Mouse (Mus musculus) thymus, postnatal 36 days (tissue): ENCODE results near the gene Tspan2.
A peak's percentile ranks its signal among the peaks of the same experiment; 100 is the strongest.

Experiments
- DNase-seq, 2 experiments: peaks; one replicate each; pipeline ENCODE4 v3.0.0; 2022; ENCODE audit warnings: mixed read lengths in 2 of 2

The Tspan2 gene

GRCm38 (mm10) chr3:102773018-102773417 lies 38.7 kb downstream of the Tspan2 start:
- DNase-seq: no peak

- no peak for DNase-seq
Observed at GRCm38 (mm10) chr3:102782618-102783017, 48.3 kb downstream of the Tspan2 start, which contains the start of gene Tshb. Gene Tshb (minus strand): TSS chr3:102782718.

- DNase-seq: no peak
Observed at GRCm38 (mm10) chr3:102787369-102787768, 53.0 kb downstream of the Tspan2 start.

- peak; percentile 75 to 82 for DNase-seq
Observed at GRCm38 (mm10) chr3:102803937-102804336, 69.6 kb downstream of the Tspan2 start.

GRCm38 (mm10) chr3:102842386-102842785 lies 108.1 kb downstream of the Tspan2 start:
- no peak for DNase-seq

- no peak for DNase-seq
Observed at GRCm38 (mm10) chr3:102848661-102849060, 114.3 kb downstream of the Tspan2 start.
